Mouse (Mus musculus) embryonic fibroblast, embryonic 13.5 days (primary cell): Measurements from ENCODE around the gene Ppp2r3c.

Source experiments
- CTCF ChIP-seq: IDR thresholded peaks from 2 replicates; pipeline ENCODE4 v1.5.1; 2011; ENCODE audit warnings: mild to moderate bottlenecking, control low read depth, low read length, moderate library complexity, borderline replicate concordance; ENCODE audit not compliant: insufficient read depth
- POLR2A ChIP-seq: IDR thresholded peaks from 2 replicates; pipeline ENCODE4 v1.6.1; 2011; ENCODE audit warnings: low read depth, mild to moderate bottlenecking, control low read depth, low read length, moderate library complexity

DNA sequence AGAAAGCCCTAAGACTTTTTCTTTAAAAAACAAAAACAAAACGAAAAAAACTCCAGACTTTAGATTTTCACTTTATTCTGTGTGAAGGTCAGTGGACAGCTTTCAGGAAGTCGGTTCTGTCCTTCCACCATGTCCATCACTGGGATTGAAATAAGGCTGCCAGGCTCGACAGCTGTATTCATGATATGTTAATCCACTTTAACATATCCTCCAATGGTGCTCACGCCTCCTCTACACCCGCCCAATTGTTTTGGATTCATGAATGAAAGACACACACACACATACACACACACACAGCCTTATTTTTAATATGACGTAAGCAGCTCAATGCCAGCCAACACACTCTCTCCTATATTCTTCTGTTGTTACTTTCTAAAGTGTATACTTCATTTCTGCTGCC lies 4.8 kb upstream of the Ppp2r3c start:
- TF ChIP-seq CTCF = no peak
- TF ChIP-seq POLR2A = no peak
